In the genomic region with DNA sequence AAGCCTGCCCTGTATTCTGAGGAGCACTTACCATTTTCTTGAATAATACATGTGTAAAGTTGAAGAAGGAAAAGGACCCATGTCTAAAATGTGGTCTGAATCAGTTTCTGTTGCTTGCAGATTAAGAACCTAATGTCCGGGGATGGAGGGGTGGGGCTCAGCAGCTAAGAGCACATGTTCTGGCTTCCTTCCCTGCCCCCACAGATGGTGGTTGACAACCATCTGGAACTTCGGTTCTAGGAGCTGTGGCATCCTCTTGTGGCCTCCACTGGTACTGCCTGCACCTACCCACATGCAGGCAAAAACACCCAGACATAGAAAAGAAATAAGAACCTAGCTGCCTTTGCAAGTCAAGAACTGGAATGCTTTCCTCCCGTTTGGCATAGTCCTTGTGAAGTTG, we compare ENCODE assay signal across 9 mouse cellular contexts.
DNase-seq lines count a peak whose midpoint lies in the region; ATAC-seq and TF ChIP-seq lines count a peak whose summit lies in the region.
"Had no signal": no experiment of that assay in that cellular context is flagged by ENCODE, and none has a peak within 500 bp of the region (broad histone marks: within the 10 kb centered on the region; RNA-seq: fewer than 3 reads in every experiment).

No protein-coding gene starts in this region.

- peaks cover 0 to 4% of the 10 kb centered on the region in 2 experiments; a peak in 3 of 4 replicates for H3K4me1 ChIP-seq in liver, embryonic 14.5 days (replicated peaks; ENCODE audit: control insufficient read depth in 2 of 2, insufficient read depth in 2 of 2, low read length in 1 of 2)

- DNase-seq in 3T3-L1 (ENCODE audit: low read depth, low spot score), result peak; percentile 87
- peak; percentile 49 for DNase-seq in Muller cell, postnatal 12 days (ENCODE audit: inconsistent ontology term)
- DNase-seq in cerebellum, adult 9-10 months, result peak; percentile 95
- peak; percentile 90 for DNase-seq in gastrocnemius, adult 18-20 months (ENCODE audit: low spot score)
- DNase-seq in kidney, postnatal 25 days, result peak; percentile 86 to 88
- DNase-seq in liver, embryonic 14.5 days (ENCODE audit: low read depth in 3 of 3, low spot score in 3 of 3), result peak; percentile 7 to 54 (median 16)
- peak; percentile 70 for DNase-seq in ovary, postnatal 36 days (ENCODE audit: low spot score)
- peak; percentile 46 to 63 for DNase-seq in thymus, postnatal 10 days (ENCODE audit: low spot score in 2 of 2)

- H3K4me3 ChIP-seq in liver, embryonic 14.5 days (ENCODE audit: insufficient read depth in 1 of 2, low read depth in 2 of 2, low read length in 2 of 2), result no peak overlapping the region
- H3K4me3 ChIP-seq: hindbrain, embryonic 15.5 days had no signal

- peak; percentile 91 for TF ChIP-seq CTCF in liver, embryonic 14.5 days (IDR thresholded peaks at IDR 0.05; ENCODE audit: low read depth)

- peak; percentile 74 for ATAC-seq in liver, embryonic 14.5 days (ENCODE audit: insufficient read depth)

- TF ChIP-seq EP300 in liver, embryonic 14.5 days (IDR thresholded peaks at IDR 0.05; ENCODE audit: low read depth), result no peak

- WGBS in liver, embryonic 14.5 days (ENCODE audit: insufficient replicate concordance), result 4% methylated on average over 3 of the region's 3 CpGs

- H3K27ac ChIP-seq in liver, embryonic 14.5 days, result no peak overlapping the region
- H3K27ac ChIP-seq: hindbrain, embryonic 15.5 days had no signal

- no peak overlapping the region for H3K9ac ChIP-seq in liver, embryonic 14.5 days (replicated peaks)
- H3K9ac ChIP-seq: hindbrain, embryonic 15.5 days had no signal

- H3K36me3 ChIP-seq in liver, embryonic 14.5 days (replicated peaks; ENCODE audit: control insufficient read depth, insufficient read depth, low read depth), result no peaks in the 10 kb centered on the region

- H3K9me3 ChIP-seq in liver, embryonic 14.5 days (ENCODE audit: control insufficient read depth, low read length), result no peaks in the 10 kb centered on the region
- H3K9me3 ChIP-seq: hindbrain, embryonic 15.5 days had no signal

- H3K27me3 ChIP-seq in liver, embryonic 14.5 days (ENCODE audit: control insufficient read depth, insufficient read depth, low read length), result no peaks in the 10 kb centered on the region
- H3K27me3 ChIP-seq: hindbrain, embryonic 15.5 days had no signal

- no peak overlapping the region for H3K4me2 ChIP-seq in liver, embryonic 14.5 days (ENCODE audit: low read depth)
- H3K4me2 ChIP-seq: hindbrain, embryonic 15.5 days had no signal

Comparison
In these comparisons a context has a peak if more than half of its experiments do, and no peak if none do; other contexts are left out.
1. DNase-seq: peak in every context shown above with its lines; median percentile 95 in cerebellum, adult 9-10 months; 90 in gastrocnemius, adult 18-20 months; 87 in 3T3-L1; 87 in kidney, postnatal 25 days; 70 in ovary, postnatal 36 days; 54 in thymus, postnatal 10 days; 49 in Muller cell, postnatal 12 days; 16 in liver, embryonic 14.5 days.